In the genomic region with DNA sequence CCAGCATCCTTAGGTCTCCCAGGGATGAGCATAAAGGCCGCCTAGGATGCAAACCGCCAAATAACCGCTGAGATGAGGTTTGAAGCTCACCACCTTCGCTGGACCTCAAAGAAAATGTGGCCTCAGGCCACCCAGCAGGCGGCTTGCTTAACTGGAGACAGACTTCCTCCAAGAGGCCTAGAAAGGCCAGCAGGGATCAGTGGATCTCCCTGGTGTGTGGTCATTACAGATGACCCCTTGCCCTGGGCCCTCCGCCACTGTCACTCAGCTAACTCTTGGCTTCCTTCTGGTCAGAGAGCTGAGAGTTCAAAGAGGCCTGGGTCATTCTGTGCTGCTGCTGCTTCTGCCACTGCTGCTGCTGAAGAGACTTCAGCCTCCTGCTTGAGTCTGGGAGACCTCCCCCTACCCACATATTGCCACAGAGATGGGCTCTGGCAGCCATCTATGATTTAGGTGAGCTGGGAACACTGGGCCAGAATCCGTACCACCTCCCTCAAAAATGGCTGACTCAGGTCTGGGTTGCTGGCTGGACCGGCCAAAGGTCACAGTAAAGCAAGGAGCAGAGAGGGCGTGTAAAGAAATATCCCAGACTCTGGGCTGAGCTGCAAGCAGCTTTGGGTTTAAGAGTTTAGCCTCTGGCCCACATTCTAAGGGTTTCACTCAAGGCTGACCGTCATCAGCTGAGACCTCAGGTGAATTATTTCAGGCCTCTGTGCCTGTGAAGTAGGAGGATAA, we compare ENCODE assay signal across 17 mouse cellular contexts.
DNase-seq lines count a peak whose midpoint lies in the region; ATAC-seq lines count a peak whose summit lies in the region.
"Had no signal": no experiment of that assay in that cellular context is flagged by ENCODE, and none has a peak within 500 bp of the region (broad histone marks: within the 10 kb centered on the region; RNA-seq: fewer than 3 reads in every experiment).

No protein-coding gene starts in this region.

- peak; percentile 86 for DNase-seq in kidney, adult 11 months
- DNase-seq in embryo, embryonic 10.5 days (ENCODE audit: low spot score) = peak; percentile 72
- DNase-seq in kidney, adult 9 months = peak; percentile 93
- DNase-seq in limb, embryonic 10.5 days (ENCODE audit: low spot score) = no peak
- no peak for DNase-seq in gastrocnemius, adult 8-10 months (ENCODE audit: low spot score in 2 of 2)
- DNase-seq in spleen, postnatal 36 days (ENCODE audit: low spot score in 2 of 2) = no peak
- DNase-seq in spleen, postnatal 14 days (ENCODE audit: low spot score in 2 of 2) = no peak
- DNase-seq: adrenal gland, postnatal 36 days; cerebellum, adult 9-11 months; gastrocnemius, postnatal 25 days; layer of hippocampus, postnatal 36 days had no signal

- H3K4me3 ChIP-seq in kidney, embryonic 14.5 days (ENCODE audit: low read length) = no peak overlapping the region
- H3K4me3 ChIP-seq in limb, embryonic 10.5 days = 0 out of 2 replicates have a peak overlapping the region, but pooled peaks have one; percentile 1
- H3K4me3 ChIP-seq: embryonic facial prominence, embryonic 12.5 days; heart, embryonic 15.5 days; limb, embryonic 12.5 days; midbrain, embryonic 12.5 days; stomach, embryonic 15.5 days had no signal

- H3K9me3 ChIP-seq in kidney, embryonic 14.5 days (ENCODE audit: control insufficient read depth, low read length) = no peaks in the 10 kb centered on the region
- no peaks in the 10 kb centered on the region for H3K9me3 ChIP-seq in limb, embryonic 10.5 days (replicated peaks)
- H3K9me3 ChIP-seq: embryonic facial prominence, embryonic 12.5 days; heart, embryonic 15.5 days; limb, embryonic 12.5 days; stomach, embryonic 15.5 days had no signal

- no peak overlapping the region for H3K27ac ChIP-seq in kidney, embryonic 14.5 days (ENCODE audit: low read depth, low read length)
- H3K27ac ChIP-seq in limb, embryonic 10.5 days = peak overlapping the region; percentile 79
- H3K27ac ChIP-seq: embryonic facial prominence, embryonic 12.5 days; heart, embryonic 15.5 days; limb, embryonic 12.5 days; midbrain, embryonic 12.5 days; stomach, embryonic 15.5 days had no signal

- H3K4me2 ChIP-seq in kidney, embryonic 14.5 days (replicated peaks; ENCODE audit: low read depth, low read length) = no peak overlapping the region
- H3K4me2 ChIP-seq: embryonic facial prominence, embryonic 12.5 days; heart, embryonic 15.5 days; limb, embryonic 12.5 days; midbrain, embryonic 12.5 days; stomach, embryonic 15.5 days had no signal

- H3K27me3 ChIP-seq in kidney, embryonic 14.5 days (ENCODE audit: control insufficient read depth, insufficient read depth, low read length) = no peaks in the 10 kb centered on the region
- peaks cover 15% of the 10 kb centered on the region; the same call in 1 of the 2 replicates for H3K27me3 ChIP-seq in limb, embryonic 10.5 days (ENCODE audit: low read depth, poor library complexity, severe bottlenecking)
- H3K27me3 ChIP-seq: embryonic facial prominence, embryonic 12.5 days; limb, embryonic 12.5 days; midbrain, embryonic 12.5 days; stomach, embryonic 15.5 days had no signal

- H3K9ac ChIP-seq in kidney, embryonic 14.5 days (ENCODE audit: low read depth, low read length) = no peak overlapping the region
- H3K9ac ChIP-seq: embryonic facial prominence, embryonic 12.5 days; heart, embryonic 15.5 days; limb, embryonic 12.5 days; midbrain, embryonic 12.5 days; stomach, embryonic 15.5 days had no signal

- ATAC-seq in kidney, embryonic 14.5 days (ENCODE audit: low FRiP score, low TSS enrichment) = no peak

- 34% methylated on average over 10 of the region's 10 CpGs for WGBS in kidney, embryonic 14.5 days
- WGBS in limb, embryonic 10.5 days = 12% methylated on average over 10 of the region's 10 CpGs

- peaks cover 22% of the 10 kb centered on the region for H3K4me1 ChIP-seq in kidney, embryonic 14.5 days (ENCODE audit: control insufficient read depth, insufficient read depth, low read length)
- H3K4me1 ChIP-seq in limb, embryonic 10.5 days = peaks cover 62% of the 10 kb centered on the region

- no peaks in the 10 kb centered on the region for H3K36me3 ChIP-seq in kidney, embryonic 14.5 days (ENCODE audit: control insufficient read depth, insufficient read depth, low read length)
- H3K36me3 ChIP-seq in limb, embryonic 10.5 days = no peaks in the 10 kb centered on the region
- H3K36me3 ChIP-seq: embryonic facial prominence, embryonic 12.5 days; heart, embryonic 15.5 days; limb, embryonic 12.5 days; midbrain, embryonic 12.5 days; stomach, embryonic 15.5 days had no signal

Comparison
In these comparisons a context has a peak if more than half of its experiments do, and no peak if none do; other contexts are left out.
1. DNase-seq: peak in kidney, adult 11 months (single experiment), embryo, embryonic 10.5 days (single experiment) and kidney, adult 9 months (single experiment); none in limb, embryonic 10.5 days (single experiment), gastrocnemius, adult 8-10 months (0 of 2), spleen, postnatal 36 days (0 of 2) and spleen, postnatal 14 days (0 of 2).